Mouse (Mus musculus) ES-Bruce4 (cell line): ENCODE data around the gene Fam98c. TPM values are rescaled to one million over a fixed set of nuclear protein-coding genes. Genes with fewer than 3 reads are reported as not detected.

Experiments used
- H3K27ac ChIP-seq: 2 replicates; pipeline ENCODE4 v1.5.1; 2012; ENCODE audit warnings: low read length, inconsistent platforms; ENCODE audit not compliant: insufficient read depth
- H3K27me3 ChIP-seq: 2 replicates; pipeline ENCODE4 v1.6.1; 2012; ENCODE audit warnings: mild to moderate bottlenecking, low read length, inconsistent platforms; ENCODE audit not compliant: control insufficient read depth, poor library complexity, insufficient read depth, severe bottlenecking
- H3K36me3 ChIP-seq: 2 replicates; pipeline ENCODE4 v1.6.1; 2012; ENCODE audit warnings: inconsistent platforms, mild to moderate bottlenecking, low read length, moderate library complexity; ENCODE audit not compliant: control insufficient read depth, poor library complexity, insufficient read depth, severe bottlenecking
- H3K4me1 ChIP-seq: one replicate; pipeline ENCODE4 v1.8.1; 2011; ENCODE audit warnings: low read length; ENCODE audit not compliant: control insufficient read depth, insufficient read depth
- H3K4me3 ChIP-seq: 2 replicates; pipeline ENCODE4 v1.5.1; 2011; ENCODE audit warnings: low read depth, mild to moderate bottlenecking, low read length
- H3K9ac ChIP-seq: 2 replicates; pipeline ENCODE4 v1.6.1; 2012; ENCODE audit warnings: low read depth, mild to moderate bottlenecking, inconsistent platforms; ENCODE audit not compliant: poor library complexity, severe bottlenecking
- H3K9me3 ChIP-seq: replicated peaks from 2 replicates; pipeline ENCODE4 v1.6.1; 2012; ENCODE audit warnings: mild to moderate bottlenecking, low read length, inconsistent platforms; ENCODE audit not compliant: control insufficient read depth, poor library complexity, insufficient read depth, severe bottlenecking
- CTCF ChIP-seq: IDR thresholded peaks from one replicate; pipeline ENCODE4 v1.8.1; 2011; ENCODE audit warnings: low read depth, low read length
- EP300 ChIP-seq: IDR thresholded peaks from 2 replicates; pipeline ENCODE4 v1.6.1; 2011; ENCODE audit warnings: low read depth, low read length; ENCODE audit not compliant: insufficient read depth
- POLR2A ChIP-seq: IDR thresholded peaks from one replicate; pipeline ENCODE4 v1.8.1; 2011; ENCODE audit warnings: low read length; ENCODE audit not compliant: insufficient read depth
- polyA plus RNA-seq: library from polyadenylated mRNA; stranded (reverse); fragments of >200 nt; gene quantifications from 2 replicates; pipeline ENCODE4 v1.2.4, GENCODE M21; 2011; ENCODE audit warnings: low read depth; ENCODE audit not compliant: missing spikeins, insufficient read depth, insufficient read length

Fam98c gene
- polyA plus RNA-seq, 1 experiment = 12.6 TPM

GRCm38 (mm10) chr7:29162750-29163525 lies 6.9 kb upstream of the Fam98c start:
- Histone ChIP-seq H3K9ac (no peak overlapping the region), H3K9me3 (no peaks in the 10 kb centered on the region), H3K4me1 (peaks cover 5% of the 10 kb centered on the region), H3K4me3 (no peak overlapping the region), H3K36me3 (no peaks in the 10 kb centered on the region), H3K27ac (peak overlapping the region; percentile 8; the same call in 1 of the 2 replicates), H3K27me3 (no peaks in the 10 kb centered on the region)
- TF ChIP-seq EP300 = no peak
- TF ChIP-seq POLR2A = no peak
- TF ChIP-seq CTCF = no peak

DNA sequence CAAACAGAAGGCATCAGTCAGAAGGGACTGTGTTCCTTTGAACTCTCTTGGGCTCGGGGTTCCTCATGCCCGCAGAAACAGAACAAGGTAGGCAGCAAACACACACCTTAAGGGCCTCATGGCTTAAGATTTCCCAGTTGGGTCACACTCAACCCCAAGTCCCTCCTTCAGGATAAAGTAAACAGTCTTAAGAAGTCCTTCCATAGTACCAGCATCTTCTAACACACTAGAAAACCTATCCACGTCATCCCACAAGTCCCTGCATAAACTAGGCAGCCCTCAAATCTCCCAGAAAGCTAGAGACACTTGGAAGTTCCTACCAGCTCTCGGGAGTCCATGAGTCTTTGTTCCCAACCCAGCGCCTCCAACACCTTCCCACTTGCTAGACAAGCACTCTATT lies 6.3 kb upstream of the Fam98c start:
- H3K4me3 ChIP-seq = no peak overlapping the region
- no peaks in the 10 kb centered on the region for H3K27me3 ChIP-seq
- no peaks in the 10 kb centered on the region for H3K9me3 ChIP-seq
- no peaks in the 10 kb centered on the region for H3K36me3 ChIP-seq
- H3K27ac ChIP-seq = no peak overlapping the region
- H3K9ac ChIP-seq = no peak overlapping the region
- TF ChIP-seq EP300 = no peak
- H3K4me1 ChIP-seq = peaks cover 4% of the 10 kb centered on the region

DNA sequence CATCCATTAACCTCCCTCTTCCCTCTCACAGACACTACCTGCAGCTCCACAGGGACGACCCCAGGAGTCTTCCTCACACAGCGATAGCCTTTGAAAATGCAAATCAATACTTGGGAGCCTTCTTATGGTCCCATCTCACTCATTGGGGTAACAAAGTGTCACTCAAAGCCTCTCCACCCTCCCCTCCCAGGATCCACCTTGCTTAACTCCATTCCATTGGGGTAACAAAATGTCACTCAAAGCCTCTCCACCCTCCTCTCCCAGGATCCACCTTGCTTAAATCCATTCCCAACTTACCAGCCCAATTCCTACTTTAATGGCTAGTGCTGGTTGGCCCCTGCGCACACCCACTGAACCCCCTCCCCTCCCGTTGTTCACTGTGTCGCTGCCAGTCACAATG lies 2.2 kb upstream of the Fam98c start:
- 0 out of 2 replicates have a peak, but pooled peaks cover 4% of the 10 kb centered on the region for H3K9me3 ChIP-seq
- H3K27me3 ChIP-seq = no peaks in the 10 kb centered on the region
- peak overlapping the region; percentile 87 for H3K4me3 ChIP-seq
- TF ChIP-seq CTCF (no peak), POLR2A (no peak), EP300 (no peak)
- H3K36me3 ChIP-seq = no peaks in the 10 kb centered on the region
- no peak overlapping the region for H3K27ac ChIP-seq
- H3K9ac ChIP-seq = peak overlapping the region; percentile 48
- H3K4me1 ChIP-seq = peaks cover 2% of the 10 kb centered on the region

DNA sequence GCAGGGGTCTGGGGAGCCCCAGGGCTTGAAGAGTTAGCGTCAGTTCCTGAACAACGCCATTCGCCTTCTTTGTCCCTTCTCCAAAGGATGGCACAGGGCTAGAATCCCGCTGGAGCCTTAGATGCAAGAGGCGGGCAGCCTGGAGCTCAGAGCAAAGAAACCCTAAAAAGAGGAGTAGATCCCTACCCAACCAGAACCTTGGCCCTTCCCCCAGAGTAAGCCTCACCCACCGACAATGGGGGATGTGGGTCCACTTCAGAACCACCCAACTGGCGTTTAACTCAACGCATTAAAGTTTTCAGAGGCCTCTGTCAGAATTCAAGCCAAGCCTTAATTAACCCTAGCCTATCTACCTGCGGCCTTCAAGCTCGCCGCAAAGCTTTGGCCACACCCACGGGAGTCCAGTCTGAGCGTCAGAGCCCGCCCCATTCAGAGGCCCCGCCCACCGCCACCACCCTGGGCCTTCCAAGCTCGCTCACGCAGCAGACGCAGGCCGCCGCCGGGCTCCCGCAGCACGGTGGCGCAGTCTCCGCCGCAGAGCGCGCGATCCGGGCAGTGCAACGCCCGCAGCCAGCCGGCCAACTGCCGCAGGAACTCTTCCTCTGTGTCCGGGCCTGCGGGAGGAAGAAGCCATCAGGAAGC lies 717 bp downstream of the Fam98c start:
- 0 out of 2 replicates have a peak, but pooled peaks cover 4% of the 10 kb centered on the region for H3K9me3 ChIP-seq
- TF ChIP-seq POLR2A (no peak), CTCF (no peak), EP300 (no peak)
- peak overlapping the region; percentile 85 for H3K4me3 ChIP-seq
- no peaks in the 10 kb centered on the region for H3K27me3 ChIP-seq
- H3K27ac ChIP-seq = peak overlapping the region; percentile 3; the same call in 1 of the 2 replicates
- peaks cover 2% of the 10 kb centered on the region for H3K4me1 ChIP-seq
- H3K9ac ChIP-seq = peak overlapping the region; percentile 85
- H3K36me3 ChIP-seq = no peaks in the 10 kb centered on the region

- H3K4me3 ChIP-seq = no peak overlapping the region
- H3K4me1 ChIP-seq = peaks cover 2% of the 10 kb centered on the region
- H3K36me3 ChIP-seq = no peaks in the 10 kb centered on the region
- TF ChIP-seq EP300 = no peak
- TF ChIP-seq POLR2A = no peak
- no peak for TF ChIP-seq CTCF
- H3K27ac ChIP-seq = no peak overlapping the region
- no peaks in the 10 kb centered on the region for H3K27me3 ChIP-seq
- 0 out of 2 replicates have a peak, but pooled peaks cover 4% of the 10 kb centered on the region for H3K9me3 ChIP-seq
- no peak overlapping the region for H3K9ac ChIP-seq
Measured at GRCm38 (mm10) chr7:29154018-29154720, 1.9 kb downstream of the Fam98c start.

DNA sequence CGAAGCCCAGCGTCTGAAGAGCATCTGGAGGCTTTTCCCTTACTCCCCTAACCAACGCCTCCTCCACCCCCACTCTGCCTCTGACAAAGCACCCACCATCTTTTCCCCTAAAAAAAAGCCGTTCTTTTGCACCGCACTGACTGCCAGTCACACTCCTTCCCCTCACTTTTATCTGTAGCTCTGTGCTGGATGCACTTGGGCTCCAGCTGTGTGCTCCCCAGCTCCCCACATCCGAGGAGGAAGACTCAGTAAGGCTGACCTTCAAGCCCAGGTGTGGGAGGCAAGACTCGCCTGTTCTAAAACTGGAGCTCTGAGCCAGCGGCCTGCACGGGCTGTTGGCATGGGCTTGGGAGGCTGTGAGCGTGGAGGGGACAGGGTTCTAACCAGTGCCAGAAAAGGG lies 4.5 kb downstream of the Fam98c start:
- no peak for TF ChIP-seq POLR2A
- no peak for TF ChIP-seq EP300
- no peak for TF ChIP-seq CTCF
- no peak overlapping the region for H3K9ac ChIP-seq

More for the DNA sequence above, 4.5 kb downstream of the Fam98c start:
- Histone ChIP-seq H3K4me1 (no peaks in the 10 kb centered on the region), H3K27ac (no peak overlapping the region), H3K9me3 (0 out of 2 replicates have a peak, but pooled peaks cover 4% of the 10 kb centered on the region), H3K36me3 (no peaks in the 10 kb centered on the region), H3K27me3 (no peaks in the 10 kb centered on the region), H3K4me3 (no peak overlapping the region)
